Mouse (Mus musculus) MEL (cell line): ENCODE data around the gene Nts. TPM values are rescaled to one million over a fixed set of nuclear protein-coding genes. Genes with fewer than 3 reads are reported as not detected.
"Not testable (repeated sequence)": the region's sequence is repeated elsewhere in the genome, so short reads cannot be mapped to it uniquely, and the experiment has no call there.

Source experiments
- DNase-seq: peaks from one replicate; pipeline ENCODE4 v3.0.0; 2011; ENCODE audit warnings: low read depth, low spot score
- H3K27ac ChIP-seq: 2 replicates; pipeline ENCODE4 v1.5.1; 2012; ENCODE audit warnings: low read depth, mild to moderate bottlenecking, control low read depth, low read length, moderate library complexity; ENCODE audit not compliant: control insufficient read depth
- H3K27me3 ChIP-seq, 2 experiments: fragments of 150-350 bp in 1 of 2; sonication (generic) in 1 of 2; 2 replicates each; pipeline ENCODE4 v1.6.1; 2012; ENCODE audit warnings: low read length in 2 of 2, mild to moderate bottlenecking in 2 of 2, improper control_type of control experiment in 1 of 2, moderate library complexity in 1 of 2; ENCODE audit not compliant: insufficient read depth in 2 of 2, control insufficient read depth in 1 of 2
- H3K36me3 ChIP-seq, 2 experiments: 2 replicates each; pipeline ENCODE4 v1.6.1; 2012 to 2014; ENCODE audit warnings: low read length in 2 of 2, improper control_type of control experiment in 1 of 2, inconsistent platforms in 1 of 2, mild to moderate bottlenecking in 1 of 2; ENCODE audit not compliant: insufficient read depth in 2 of 2, control insufficient read depth in 1 of 2
- H3K4me1 ChIP-seq, 2 experiments: fragments of 150-350 bp in 1 of 2; sonication (generic) in 1 of 2; 2 replicates each; pipeline ENCODE4 v1.6.1; 2012; ENCODE audit warnings: low read length in 2 of 2, improper control_type of control experiment in 1 of 2, mild to moderate bottlenecking in 1 of 2; ENCODE audit not compliant: insufficient read depth in 2 of 2, control insufficient read depth in 1 of 2
- H3K4me3 ChIP-seq, 2 experiments: fragments of 150-350 bp in 1 of 2; sonication (generic) in 1 of 2; 2 replicates each; pipeline ENCODE4 v1.5.1; 2012; ENCODE audit warnings: low read depth in 2 of 2, low read length in 2 of 2, mild to moderate bottlenecking in 2 of 2, moderate library complexity in 2 of 2, control low read depth in 1 of 2, improper control_type of control experiment in 1 of 2; ENCODE audit not compliant: control insufficient read depth in 1 of 2, insufficient read depth in 1 of 2
- H3K79me2 ChIP-seq: 2 replicates; pipeline ENCODE4 v1.6.1; 2012; ENCODE audit warnings: mild to moderate bottlenecking, low read length, moderate library complexity; ENCODE audit not compliant: control insufficient read depth, poor library complexity, insufficient read depth
- H3K9ac ChIP-seq: 2 replicates; pipeline ENCODE4 v1.6.1; 2012; ENCODE audit warnings: low read depth, mild to moderate bottlenecking, control low read depth, low read length, moderate library complexity; ENCODE audit not compliant: control insufficient read depth, poor library complexity, severe bottlenecking
- H3K9me3 ChIP-seq: fragments of 150-350 bp; sonication (generic); replicated peaks from 2 replicates; pipeline ENCODE4 v1.6.1; 2012; ENCODE audit warnings: mild to moderate bottlenecking, low read length, improper control_type of control experiment, moderate library complexity; ENCODE audit not compliant: insufficient read depth
- CTCF ChIP-seq, 3 experiments: IDR thresholded peaks in 2 of 3; conservative IDR thresholded peaks in 1 of 3; 2 replicates each; pipeline ENCODE4 v1.5.1; 2011 to 2012; ENCODE audit warnings: low read length in 3 of 3, low read depth in 2 of 3, mild to moderate bottlenecking in 2 of 3, improper control_type of control experiment in 1 of 3, inconsistent platforms in 1 of 3, mixed read lengths in 1 of 3, moderate library complexity in 1 of 3; ENCODE audit not compliant: control insufficient read depth in 1 of 3, insufficient read depth in 1 of 3, poor library complexity in 1 of 3, severe bottlenecking in 1 of 3
- NRF1 ChIP-seq: IDR thresholded peaks from 2 replicates; pipeline ENCODE4 v1.6.1; 2014; ENCODE audit warnings: low read depth, mild to moderate bottlenecking, inconsistent platforms, low read length, improper control_type of control experiment, moderate library complexity; ENCODE audit not compliant: poor library complexity, insufficient read depth, severe bottlenecking
- RAD21 ChIP-seq: IDR thresholded peaks from 2 replicates; pipeline ENCODE4 v1.6.1; 2011; ENCODE audit warnings: mild to moderate bottlenecking, low read depth, low read length, improper control_type of control experiment
- SMC3 ChIP-seq: IDR thresholded peaks from 2 replicates; pipeline ENCODE4 v1.6.1; 2011; ENCODE audit warnings: low read depth, low read length, improper control_type of control experiment
- TBP ChIP-seq: IDR thresholded peaks from 2 replicates; pipeline ENCODE4 v1.8.0; 2011; ENCODE audit warnings: low read depth, low read length, improper control_type of control experiment
- USF1 ChIP-seq: IDR thresholded peaks from 2 replicates; pipeline ENCODE4 v1.6.1; 2014; ENCODE audit warnings: low read depth, mild to moderate bottlenecking, inconsistent platforms, low read length, improper control_type of control experiment, moderate library complexity
- ZC3H11A ChIP-seq: IDR thresholded peaks from 2 replicates; pipeline ENCODE4 v1.6.1; 2012; ENCODE audit warnings: low read depth, mild to moderate bottlenecking, inconsistent platforms, low read length, improper control_type of control experiment
- ZMIZ1 ChIP-seq: IDR thresholded peaks from 2 replicates; pipeline ENCODE4 v1.6.1; 2012; ENCODE audit warnings: low read depth, mild to moderate bottlenecking, inconsistent platforms, low read length, improper control_type of control experiment, moderate library complexity
- polyA plus RNA-seq, 2 experiments: library from polyadenylated mRNA; stranded (reverse) in 1 of 2; unstranded in 1 of 2; fragments of >175 nt in 1 of 2; fragments of >200 nt in 1 of 2; gene quantifications; 2 replicates each; pipeline versions ENCODE4 v1.2.1 to v1.2.4; 2012; ENCODE audit warnings: low replicate concordance in 2 of 2, low read depth in 1 of 2; ENCODE audit not compliant: insufficient read length in 2 of 2, insufficient read depth in 1 of 2, missing spikeins in 1 of 2
- total RNA-seq: library from RNA; depleted of rRNA; stranded (reverse); fragments of 300-350 nt; gene quantifications from 2 replicates; pipeline ENCODE4 v1.2.3, GENCODE M21; 2012; rRNA removed

Nts gene
- total and polyA plus RNA-seq, 3 experiments: not detected

DNA sequence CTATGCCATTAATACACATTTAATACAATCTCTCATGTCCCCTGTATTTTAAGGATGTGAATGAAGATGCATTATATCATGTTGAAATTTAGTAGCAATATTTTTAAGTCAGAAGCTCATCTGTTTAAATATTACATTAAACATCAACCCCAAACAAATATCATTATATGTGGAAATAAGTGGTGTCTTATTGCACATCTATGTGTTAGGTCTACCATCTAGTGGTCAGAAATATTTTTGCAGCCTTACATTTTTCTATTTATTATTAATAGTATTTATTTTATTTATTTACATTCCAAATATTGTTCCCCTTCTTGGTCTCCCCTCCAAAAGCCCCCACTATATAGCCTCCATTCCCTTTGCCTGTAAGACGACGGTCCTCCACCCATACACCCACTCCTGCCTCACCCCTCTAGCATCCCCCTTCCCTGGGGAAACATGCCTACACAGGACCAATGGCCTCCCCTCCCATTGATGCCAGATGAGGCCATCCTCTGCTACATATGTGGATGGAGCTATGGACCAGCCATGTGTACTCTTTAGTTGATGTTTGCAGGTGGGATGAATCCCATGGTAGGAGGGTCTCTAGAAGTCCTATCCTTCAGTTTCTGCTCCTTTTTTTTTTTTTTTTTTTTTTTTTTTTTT lies 45.3 kb downstream of the Nts start:
- H3K4me3 ChIP-seq: no peak overlapping the region
- peak; percentile 52 for DNase-seq
- no peaks in the 10 kb centered on the region for H3K36me3 ChIP-seq
- no peaks in the 10 kb centered on the region for H3K79me2 ChIP-seq
- H3K9ac ChIP-seq: no peak overlapping the region
- H3K27me3 ChIP-seq: no peaks in the 10 kb centered on the region
- no peak overlapping the region for H3K27ac ChIP-seq
- TF ChIP-seq TBP (no peak), SMC3 (peak; percentile 48), USF1 (no peak), CTCF (IDR thresholded peaks at IDR 0.05 in 2 of 3, conservative IDR thresholded peaks at IDR 0.05 in 1 of 3; ENCODE audit: control insufficient read depth in 1 of 3, insufficient read depth in 1 of 3, low read depth in 2 of 3, low read length in 3 of 3, poor library complexity in 1 of 3, severe bottlenecking in 1 of 3) (peak in 2 of 3 experiments; percentile 18 to 51; a peak in 3 of 6 replicates), ZMIZ1 (no peak), RAD21 (peak; percentile 89), ZC3H11A (peak; percentile 49; the same call in 1 of the 2 replicates)
- TF ChIP-seq, all 39 proteins: peak for 4
- H3K4me1 ChIP-seq: no peaks in the 10 kb centered on the region
- H3K9me3 ChIP-seq: no peaks in the 10 kb centered on the region

- not testable (repeated sequence) for H3K27ac ChIP-seq, H3K4me3 ChIP-seq, H3K4me1 ChIP-seq, H3K9ac ChIP-seq, H3K9me3 ChIP-seq, H3K79me2 ChIP-seq, DNase-seq, H3K27me3 ChIP-seq, H3K36me3 ChIP-seq
- peak in 1 of 3 experiments; percentile 21; a peak in 1 of 6 replicates for TF ChIP-seq CTCF (IDR thresholded peaks at IDR 0.05 in 2 of 3, conservative IDR thresholded peaks at IDR 0.05 in 1 of 3; ENCODE audit: control insufficient read depth in 1 of 3, insufficient read depth in 1 of 3, low read depth in 2 of 3, low read length in 3 of 3, poor library complexity in 1 of 3, severe bottlenecking in 1 of 3)
Measured at GRCm38 (mm10) chr10:102435467-102435866, 54.8 kb downstream of the Nts start.

- DNase-seq, H3K27ac ChIP-seq, H3K9ac ChIP-seq, H3K79me2 ChIP-seq, H3K36me3 ChIP-seq, H3K4me3 ChIP-seq, H3K27me3 ChIP-seq, H3K9me3 ChIP-seq, H3K4me1 ChIP-seq: not testable (repeated sequence)
- TF ChIP-seq NRF1 (0 out of 2 replicates have a peak, but pooled peaks have one; percentile 5), CTCF (IDR thresholded peaks at IDR 0.05 in 2 of 3, conservative IDR thresholded peaks at IDR 0.05 in 1 of 3; ENCODE audit: control insufficient read depth in 1 of 3, insufficient read depth in 1 of 3, low read depth in 2 of 3, low read length in 3 of 3, poor library complexity in 1 of 3, severe bottlenecking in 1 of 3) (peak in 2 of 3 experiments; percentile 11 to 26; a peak in 4 of 6 replicates)
Measured at GRCm38 (mm10) chr10:102435048-102435447, 55.2 kb downstream of the Nts start.

Other genes starting within 250 kb of the Nts start
- not detected in 2 replicates for gene Rassf9, start 21.7 kb upstream of the Nts start, total RNA-seq
- not detected for gene Rassf9, start 21.7 kb upstream of the Nts start, polyA plus RNA-seq